Mouse (Mus musculus): ENCODE measurements around the gene Supt20.

Supt20 gene

GRCm38 (mm10) chr3:54692202-54693055 lies at the start of gene Supt20:
Gene Supt20, plus strand, starts transcription at chr3:54692807.
- DNase-seq (ENCODE audit: low spot score), result peak; percentile 97

GRCm38 (mm10) chr3:54642851-54643250 lies 49.8 kb upstream of the Supt20 start:
- no peak for DNase-seq (ENCODE audit: low spot score)

- no peak for DNase-seq (ENCODE audit: low spot score)
These were observed 45.0 kb upstream of the Supt20 start for GRCm38 (mm10) chr3:54647583-54647982.

GRCm38 (mm10) chr3:54651576-54651975 lies 41.0 kb upstream of the Supt20 start:
- DNase-seq (ENCODE audit: low spot score), result no peak

GRCm38 (mm10) chr3:54654169-54654568 lies 38.4 kb upstream of the Supt20 start:
- no peak for DNase-seq (ENCODE audit: low spot score)

- no peak for DNase-seq (ENCODE audit: low spot score)
These were observed 35.5 kb upstream of the Supt20 start for GRCm38 (mm10) chr3:54657090-54657489.

- no peak for DNase-seq (ENCODE audit: low spot score)
These were observed 34.5 kb upstream of the Supt20 start for GRCm38 (mm10) chr3:54657888-54658626.

GRCm38 (mm10) chr3:54659736-54660135 lies 32.9 kb upstream of the Supt20 start:
- no peak for DNase-seq (ENCODE audit: low spot score)

- DNase-seq (ENCODE audit: low spot score), result no peak
These were observed 30.2 kb upstream of the Supt20 start for GRCm38 (mm10) chr3:54662411-54662810.

GRCm38 (mm10) chr3:54668141-54668540 lies 24.5 kb upstream of the Supt20 start:
- DNase-seq (ENCODE audit: low spot score), result no peak

- no peak for DNase-seq (ENCODE audit: low spot score)
These were observed 23.9 kb upstream of the Supt20 start for GRCm38 (mm10) chr3:54668722-54669121.

- DNase-seq (ENCODE audit: low spot score), result no peak
These were observed 23.0 kb upstream of the Supt20 start for GRCm38 (mm10) chr3:54669559-54669958.

GRCm38 (mm10) chr3:54672111-54672510 lies 20.5 kb upstream of the Supt20 start:
- DNase-seq (ENCODE audit: low spot score), result no peak

GRCm38 (mm10) chr3:54672557-54673529 lies 19.8 kb upstream of the Supt20 start:
- peak; percentile 61 for DNase-seq (ENCODE audit: low spot score)

GRCm38 (mm10) chr3:54676818-54677217 lies 15.8 kb upstream of the Supt20 start:
- no peak for DNase-seq (ENCODE audit: low spot score)

- DNase-seq (ENCODE audit: low spot score), result no peak
These were observed 11.1 kb upstream of the Supt20 start for GRCm38 (mm10) chr3:54681310-54682204.

- DNase-seq (ENCODE audit: low spot score), result no peak
These were observed 7.4 kb upstream of the Supt20 start for GRCm38 (mm10) chr3:54685202-54685601.

GRCm38 (mm10) chr3:54687245-54687644 lies 5.4 kb upstream of the Supt20 start:
- DNase-seq (ENCODE audit: low spot score), result no peak

GRCm38 (mm10) chr3:54689091-54689490 lies 3.5 kb upstream of the Supt20 start:
- DNase-seq (ENCODE audit: low spot score), result peak; percentile 31

- no peak for DNase-seq (ENCODE audit: low spot score)
These were observed 429 bp downstream of the Supt20 start for GRCm38 (mm10) chr3:54693056-54693415.

- no peak for DNase-seq (ENCODE audit: low spot score)
These were observed 7.2 kb downstream of the Supt20 start for GRCm38 (mm10) chr3:54699759-54700301.

All from embryo, embryonic 10 days (tissue).